Mouse (Mus musculus) small intestine, adult 10 weeks (tissue): ENCODE results near the gene Borcs5. TPM values are rescaled to one million over a fixed set of nuclear protein-coding genes. Genes with fewer than 3 reads are reported as not detected.

Source experiments
- polyA plus RNA-seq: library from polyadenylated mRNA; stranded (reverse); fragments of 350-450 nt; fragmentation: Illumina TruSeq; extraction: RNeasy Lipid Tissue Mini Kit (QIAGEN cat#74804); gene quantifications from one replicate; pipeline ENCODE4 v1.2.3, GENCODE M21; 2014; ENCODE audit warnings: low replicate concordance

The Borcs5 gene
- polyA plus RNA-seq: 2.2 TPM

DNA sequence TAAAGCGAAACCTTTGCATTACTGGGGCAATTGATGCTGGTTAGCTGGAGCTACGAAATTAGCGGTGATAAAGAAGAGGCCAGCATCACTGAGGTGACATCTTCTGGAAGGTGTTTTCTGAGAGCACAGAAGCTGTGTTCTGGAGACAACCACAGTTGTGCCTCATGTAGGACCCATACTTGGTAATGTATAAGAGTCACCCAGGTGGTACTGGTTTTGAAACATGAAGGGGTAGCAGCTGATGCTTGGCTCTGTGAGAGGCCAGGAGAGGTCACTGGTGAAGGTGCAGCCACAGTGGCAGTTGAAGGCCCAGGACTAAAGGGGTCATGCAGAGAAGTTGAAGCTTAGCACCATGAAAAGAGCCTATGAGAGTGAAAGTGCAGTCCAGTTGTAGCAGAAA lies at the start of gene Borcs5:
Borcs5 (plus strand) TSS at position 301 of the 400 bp plus-strand sequence.

DNA sequence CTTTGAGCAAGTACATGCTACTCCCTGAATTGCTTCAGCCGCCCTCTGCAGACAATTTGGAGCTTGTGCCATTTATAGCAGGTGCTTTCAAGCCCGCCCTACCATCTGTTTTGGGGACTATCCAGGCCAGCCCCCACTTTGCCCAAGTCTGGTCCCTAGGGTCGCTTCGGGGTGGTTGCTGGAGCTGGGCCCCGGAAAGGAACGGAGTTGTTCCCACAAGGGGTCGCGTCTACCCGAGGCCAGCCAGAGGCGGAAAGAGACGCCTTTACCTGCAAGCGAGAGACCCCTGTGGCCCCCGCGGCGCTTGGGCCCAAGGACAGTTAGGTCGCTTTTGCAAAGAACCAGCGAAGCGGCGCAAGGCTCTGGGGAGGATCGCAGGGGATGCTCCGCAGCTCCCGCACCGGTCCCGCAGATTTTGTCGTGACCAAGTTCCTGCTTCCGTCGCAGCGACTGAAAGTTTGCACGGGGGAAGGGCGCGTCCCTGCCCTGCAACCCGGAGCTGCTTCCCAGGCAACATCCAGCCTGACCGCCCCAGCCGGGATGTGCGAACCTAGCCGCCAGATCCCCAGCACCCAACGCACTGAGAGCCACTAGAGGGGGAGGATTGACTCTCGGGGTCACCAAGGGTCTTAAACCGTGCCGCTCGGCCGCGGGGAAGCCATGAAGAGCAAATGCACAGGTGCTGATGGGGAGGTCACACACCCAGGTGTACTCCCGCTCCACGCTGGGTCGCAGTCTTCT lies 7.2 kb upstream of the Borcs5 start, which contains the start of gene Mansc1:
Mansc1 (minus strand) TSS at position 542 of the 741 bp plus-strand sequence.

Other genes with a start within 250 kb of the Borcs5 start
- gene Bcl2l14, start 243.2 kb upstream of the Borcs5 start, polyA plus RNA-seq: 32.6 TPM
- 84.1 TPM for gene Lrp6, start 72.5 kb upstream of the Borcs5 start, polyA plus RNA-seq
- gene Mansc1, start 7.0 kb upstream of the Borcs5 start, polyA plus RNA-seq: 8.4 TPM
- 107 TPM for gene Dusp16, start 153.1 kb downstream of the Borcs5 start, polyA plus RNA-seq
- gene Crebl2, start 190.6 kb downstream of the Borcs5 start, polyA plus RNA-seq: 25.9 TPM